Mouse (Mus musculus) retina, postnatal 7 days (tissue): Measurements from ENCODE around the gene Ppfia3.
A peak's percentile ranks its signal among the peaks of the same experiment; 100 is the strongest.
"Not testable (repeated sequence)": the region's sequence is repeated elsewhere in the genome, so short reads cannot be mapped to it uniquely, and the experiment has no call there.

Source experiments
- DNase-seq: peaks from one replicate; pipeline ENCODE4 v3.0.0-alpha.2; 2012; ENCODE audit warnings: low read depth, low spot score

Ppfia3 gene

DNA sequence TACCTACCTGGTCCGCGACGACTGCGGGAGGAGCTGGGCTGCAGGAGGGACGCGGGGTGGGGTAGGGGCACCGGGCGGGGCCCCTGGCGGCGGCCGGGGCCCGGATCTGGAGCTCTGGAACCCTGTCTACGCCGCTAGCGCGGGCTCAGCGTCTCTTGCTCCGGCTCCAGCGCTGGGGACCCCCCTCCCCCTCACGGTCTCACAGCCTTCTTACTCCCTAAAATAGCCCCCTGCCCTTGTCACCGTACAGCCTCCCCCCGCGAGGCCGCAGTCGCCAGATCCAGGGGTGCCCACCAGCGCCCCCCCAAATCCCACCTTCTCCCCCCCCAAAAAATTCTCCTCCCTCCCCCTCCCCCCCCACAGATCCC is at the start of gene Ppfia3:
Gene Ppfia3 (minus strand): TSS at position 368 of the 368 bp plus-strand sequence.
- no peak for DNase-seq

DNA sequence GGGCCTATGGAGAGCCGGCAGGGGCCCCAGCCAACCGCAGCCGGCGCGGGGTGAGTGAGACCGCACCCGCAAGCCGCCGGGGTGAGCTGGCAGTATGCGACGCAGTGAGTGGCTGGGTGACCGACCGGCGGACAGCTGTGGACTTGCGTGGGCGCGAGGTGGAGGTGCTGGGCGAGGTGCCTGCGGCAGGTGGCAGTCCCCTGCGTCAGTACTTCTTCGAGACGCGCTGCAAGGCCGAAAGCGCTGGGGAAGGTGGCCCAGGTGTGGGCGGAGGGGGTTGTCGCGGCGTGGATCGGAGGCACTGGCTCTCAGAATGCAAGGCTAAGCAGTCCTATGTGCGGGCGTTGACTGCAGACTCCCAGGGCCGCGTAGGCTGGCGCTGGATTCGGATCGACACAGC is 48.8 kb upstream of the Ppfia3 start:
- no peak for DNase-seq

DNA sequence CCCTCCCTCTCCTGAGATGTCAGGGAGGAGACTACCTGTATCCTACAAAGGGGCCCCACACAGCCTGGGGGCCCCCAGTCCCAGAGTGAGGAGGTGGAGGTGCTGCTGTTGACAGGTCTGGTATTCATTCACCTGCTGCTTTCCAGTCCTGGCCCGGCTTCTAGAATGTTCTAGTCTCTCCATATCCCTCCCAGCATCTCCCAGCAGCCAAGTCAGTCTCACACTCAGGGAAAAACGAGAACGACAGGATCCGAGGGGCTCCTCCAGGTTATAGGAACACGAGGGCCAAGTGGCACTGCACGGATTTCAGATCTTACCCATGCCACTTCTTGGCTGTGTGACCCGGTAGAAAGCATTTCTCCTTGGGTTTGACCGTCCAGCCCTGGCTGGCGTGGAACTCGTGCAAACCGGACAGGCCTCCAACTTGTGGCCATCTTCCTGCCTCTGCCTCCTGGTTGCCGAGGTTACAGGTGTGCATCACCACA is 48.0 kb upstream of the Ppfia3 start:
- no peak for DNase-seq

- DNase-seq: no peak
These were observed 47.3 kb upstream of the Ppfia3 start for GRCm38 (mm10) chr7:45413864-45414739.

GRCm38 (mm10) chr7:45413113-45413863 is 46.5 kb upstream of the Ppfia3 start, which contains the start of gene Ntf5:
Gene Ntf5 (plus strand): TSS chr7:45413695.
- no peak for DNase-seq

- no peak for DNase-seq
These were observed 45.6 kb upstream of the Ppfia3 start for GRCm38 (mm10) chr7:45412421-45412820.

- DNase-seq: no peak
These were observed 42.8 kb upstream of the Ppfia3 start for GRCm38 (mm10) chr7:45409497-45410163.

- DNase-seq: no peak
These were observed 42.1 kb upstream of the Ppfia3 start for GRCm38 (mm10) chr7:45408949-45409348.

GRCm38 (mm10) chr7:45408351-45408750 is 41.5 kb upstream of the Ppfia3 start:
- no peak for DNase-seq

- no peak for DNase-seq
These were observed 41.0 kb upstream of the Ppfia3 start for GRCm38 (mm10) chr7:45407836-45408235.

DNA sequence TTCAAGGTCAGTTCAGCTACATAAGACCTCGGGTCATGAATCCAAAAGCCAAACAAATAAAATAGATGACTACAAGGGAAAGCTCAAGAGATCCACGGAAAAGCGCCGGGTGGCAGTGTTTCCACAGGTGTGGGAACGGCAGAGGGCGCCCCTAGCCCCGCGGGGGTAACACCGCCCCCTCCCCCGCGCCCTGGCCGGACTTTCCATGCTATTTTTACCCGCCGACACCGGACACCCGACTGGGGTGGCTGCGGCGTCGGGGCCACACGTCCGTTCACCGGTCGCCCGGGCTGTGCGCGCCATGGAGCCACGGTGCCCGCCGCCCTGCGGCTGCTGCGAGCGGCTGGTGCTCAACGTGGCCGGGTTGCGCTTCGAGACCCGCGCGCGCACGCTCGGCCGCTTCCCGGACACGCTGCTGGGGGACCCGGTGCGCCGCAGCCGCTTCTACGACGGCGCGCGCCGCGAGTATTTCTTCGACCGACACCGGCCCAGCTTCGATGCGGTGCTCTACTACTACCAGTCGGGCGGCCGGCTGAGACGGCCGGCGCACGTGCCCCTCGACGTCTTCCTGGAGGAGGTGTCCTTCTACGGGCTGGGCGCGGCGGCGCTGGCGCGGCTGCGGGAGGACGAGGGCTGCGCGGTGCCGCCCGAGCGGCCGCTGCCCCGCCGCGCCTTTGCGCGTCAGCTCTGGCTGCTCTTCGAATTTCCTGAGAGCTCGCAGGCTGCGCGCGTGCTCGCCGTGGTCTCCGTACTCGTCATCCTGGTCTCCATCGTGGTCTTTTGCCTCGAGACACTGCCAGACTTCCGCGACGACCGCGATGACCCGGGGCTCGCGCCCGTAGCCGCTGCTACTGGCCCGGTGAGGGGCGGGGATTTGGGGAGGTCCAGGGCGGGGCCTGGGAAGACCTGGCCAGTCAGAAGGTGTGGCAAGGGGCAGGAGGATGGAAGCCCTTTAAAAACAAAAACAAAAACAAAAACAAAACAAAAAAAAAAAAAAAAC is 39.6 kb upstream of the Ppfia3 start:
- DNase-seq: no peak

GRCm38 (mm10) chr7:45405091-45406075 is 38.6 kb upstream of the Ppfia3 start, which contains the start of gene Kcna7:
Gene Kcna7 (plus strand): TSS chr7:45405653.
- DNase-seq: no peak

DNA sequence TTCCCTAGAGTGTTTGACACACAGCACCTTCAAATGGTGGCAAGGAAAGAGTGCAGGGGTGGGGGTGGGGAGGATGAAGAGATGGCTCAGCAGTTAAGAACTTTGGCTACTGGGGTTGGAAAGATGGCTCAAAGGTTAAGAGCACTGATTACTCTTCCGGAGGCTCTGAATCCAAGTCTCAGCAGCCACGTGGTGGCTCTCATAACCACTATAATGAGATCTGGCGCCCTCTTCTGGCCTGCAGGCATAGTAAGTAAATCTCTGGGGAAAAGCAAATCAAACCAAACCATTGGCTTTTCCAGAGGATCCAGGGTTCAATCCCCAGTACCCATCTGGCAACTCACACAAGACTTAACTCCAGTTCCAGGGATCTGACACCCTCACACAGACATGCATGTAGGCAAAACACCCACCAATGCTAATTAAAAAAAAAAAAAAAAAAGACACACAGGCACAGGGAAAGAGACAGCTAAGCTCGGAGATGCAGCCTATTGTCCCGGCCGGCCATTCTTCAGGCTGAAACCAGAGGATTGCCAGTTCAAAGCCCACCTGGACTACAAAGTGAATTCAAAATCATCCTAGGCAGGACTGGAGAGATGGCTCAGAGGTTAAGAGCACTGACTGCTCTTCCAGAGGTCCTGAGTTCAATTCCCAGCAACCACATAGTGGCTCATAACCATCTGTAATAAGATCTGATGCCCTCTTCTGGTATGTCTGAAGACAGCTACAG is 36.9 kb upstream of the Ppfia3 start:
- DNase-seq: no peak

DNA sequence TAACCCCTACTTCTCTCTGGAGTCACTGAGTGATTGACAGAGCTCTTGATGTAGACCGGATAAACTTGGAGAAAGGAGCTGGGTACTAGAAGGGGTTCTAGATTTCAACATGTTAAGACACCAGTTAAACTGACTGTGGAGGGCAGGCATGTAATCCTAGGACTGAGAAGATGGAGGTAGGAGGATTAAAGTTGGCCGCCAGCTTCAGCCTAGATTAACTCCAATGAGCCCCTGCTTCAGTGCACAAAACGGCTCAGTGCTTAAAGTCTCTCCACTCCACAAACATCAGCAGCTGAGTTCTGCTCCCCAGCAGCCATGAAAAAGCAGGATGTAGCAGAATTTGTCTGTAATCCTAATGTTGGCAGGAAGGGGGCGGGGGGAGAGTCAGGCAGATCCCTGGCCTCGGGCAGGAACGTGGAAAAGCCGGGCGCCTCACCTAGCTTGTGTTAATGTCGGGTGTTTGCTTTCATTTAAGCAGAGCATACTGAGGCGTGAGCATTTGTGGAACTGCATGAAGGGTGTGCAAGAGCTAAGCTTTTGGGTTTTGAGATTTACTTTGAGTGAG is 34.8 kb upstream of the Ppfia3 start:
- DNase-seq: peak; percentile 44

- no peak for DNase-seq
These were observed 30.0 kb upstream of the Ppfia3 start for GRCm38 (mm10) chr7:45396787-45397186.

GRCm38 (mm10) chr7:45396337-45396775 is 29.5 kb upstream of the Ppfia3 start:
- not testable (repeated sequence) for DNase-seq

GRCm38 (mm10) chr7:45395578-45396336 is 28.9 kb upstream of the Ppfia3 start, which contains the start of gene Snrnp70:
Gene Snrnp70 (minus strand): TSS chr7:45395742.
- DNase-seq: peak; percentile 100
